Mouse (Mus musculus) embryonic facial prominence, embryonic 13.5 days (tissue): ENCODE results near the gene Arhgef19. TPM values are rescaled to one million over a fixed set of nuclear protein-coding genes. Genes with fewer than 3 reads are reported as not detected.

Experiments
- ATAC-seq: fragments of 200-750 bp; cut with Nextera tagmentation; 2 replicates; pipeline ENCODE4 v1.8.0; 2017; ENCODE audit warnings: low read depth; ENCODE audit not compliant: insufficient number of reproducible peaks, insufficient read depth, low FRiP score, low TSS enrichment
- H3K27ac ChIP-seq: fragments of 300-500 bp; sonication (generic); 2 replicates; pipeline ENCODE4 v1.5.1; 2015; ENCODE audit warnings: moderate library complexity, mild to moderate bottlenecking, inconsistent platforms
- H3K27me3 ChIP-seq: fragments of 300-500 bp; sonication (generic); 2 replicates; pipeline ENCODE4 v1.6.1; 2015; ENCODE audit warnings: mild to moderate bottlenecking, inconsistent platforms
- H3K36me3 ChIP-seq: fragments of 300-500 bp; sonication (generic); 2 replicates; pipeline ENCODE4 v1.6.1; 2015; ENCODE audit warnings: mild to moderate bottlenecking, inconsistent platforms
- H3K4me1 ChIP-seq: fragments of 300-500 bp; sonication (generic); 2 replicates; pipeline ENCODE4 v1.6.1; 2015; ENCODE audit warnings: inconsistent platforms
- H3K4me2 ChIP-seq: fragments of 300-500 bp; sonication (generic); 2 replicates; pipeline ENCODE4 v1.6.1; 2015; ENCODE audit warnings: moderate library complexity, mild to moderate bottlenecking, inconsistent platforms
- H3K4me3 ChIP-seq: fragments of 300-500 bp; sonication (generic); 2 replicates; pipeline ENCODE4 v1.5.1; 2015; ENCODE audit warnings: mild to moderate bottlenecking, inconsistent platforms
- H3K9ac ChIP-seq: fragments of 300-500 bp; sonication (generic); 2 replicates; pipeline ENCODE4 v1.6.1; 2015; ENCODE audit warnings: mild to moderate bottlenecking, inconsistent platforms
- H3K9me3 ChIP-seq: fragments of 300-500 bp; sonication (generic); 2 replicates; pipeline ENCODE4 v1.6.1; 2016; ENCODE audit warnings: inconsistent platforms
- WGBS: fragments of 180-500 bp; shearing (Covaris S2); methylation state at CpG from one replicate; pipeline ENCODE4 v1.1.7; 2015; ENCODE audit warnings: mixed read lengths; 5-methylcytosine and 5-hydroxymethylcytosine counted together
- polyA plus RNA-seq: library from polyadenylated mRNA; unstranded; fragments of >200 nt; fragmentation: Nextera tagmentation; extraction: Ambion mirVana; gene quantifications from 2 replicates; pipeline ENCODE4 v1.2.1, GENCODE M21; 2015

Gene Arhgef19
- polyA plus RNA-seq, 1 experiment from 2014 or later, result 18.9 TPM

- H3K27ac ChIP-seq, result peak overlapping the region; percentile 66
Observed at GRCm38 (mm10) chr4:141212892-141213291, 26.4 kb upstream of the Arhgef19 start.

GRCm38 (mm10) chr4:141213342-141213741 is 26.0 kb upstream of the Arhgef19 start:
- H3K9ac ChIP-seq, result 0 out of 2 replicates have a peak overlapping the region, but pooled peaks have one; percentile 46
- H3K36me3 ChIP-seq, result 0 out of 2 replicates have a peak, but pooled peaks cover 4% of the 10 kb centered on the region
- H3K27me3 ChIP-seq, result no peaks in the 10 kb centered on the region
- peaks cover 19% of the 10 kb centered on the region for H3K4me1 ChIP-seq
- WGBS, result 48% methylated on average over 2 of the region's 2 CpGs
- H3K4me3 ChIP-seq, result peak overlapping the region; percentile 61
- ATAC-seq, result no peak
- H3K9me3 ChIP-seq, result no peaks in the 10 kb centered on the region
- peak overlapping the region; percentile 66 for H3K27ac ChIP-seq
- H3K4me2 ChIP-seq, result peak overlapping the region; percentile 90

More at GRCm38 (mm10) chr4:141212892-141213291, 26.4 kb upstream of the Arhgef19 start:
- Histone ChIP-seq H3K27me3 (no peaks in the 10 kb centered on the region), H3K4me1 (peaks cover 19% of the 10 kb centered on the region), H3K4me2 (peak overlapping the region; percentile 90; the same call in 1 of the 2 replicates), H3K9me3 (no peaks in the 10 kb centered on the region), H3K4me3 (peak overlapping the region; percentile 61; the same call in 1 of the 2 replicates), H3K36me3 (no peaks in the 10 kb centered on the region), H3K9ac (0 out of 2 replicates have a peak overlapping the region, but pooled peaks have one; percentile 46)
- WGBS, result 83% methylated on average over 9 of the region's 9 CpGs
- no peak for ATAC-seq

GRCm38 (mm10) chr4:141213770-141214336 is 25.4 kb upstream of the Arhgef19 start, which contains the start of gene Rsg1:
Gene Rsg1 (plus strand): TSS chr4:141213956.
- Histone ChIP-seq H3K4me2 (peak within 1 kb of the TSS; percentile 90), H3K9ac (peak within 1 kb of the TSS; percentile 75), H3K9me3 (no peaks in the 10 kb centered on the region), H3K27me3 (no peaks in the 10 kb centered on the region), H3K4me1 (peaks cover 19% of the 10 kb centered on the region), H3K36me3 (peaks cover 6% of the 10 kb centered on the region; the same call in 1 of the 2 replicates), H3K4me3 (peak within 1 kb of the TSS; percentile 61), H3K27ac (peak within 1 kb of the TSS; percentile 66)
- WGBS, result under 1% methylated on average over 24 of the region's 24 CpGs
- peak; percentile 43; the same call in 1 of the 2 replicates for ATAC-seq

- no peaks in the 10 kb centered on the region for H3K9me3 ChIP-seq
- peak overlapping the region; percentile 66 for H3K27ac ChIP-seq
- H3K4me2 ChIP-seq, result peak overlapping the region; percentile 90
- H3K4me1 ChIP-seq, result peaks cover 19% of the 10 kb centered on the region
- peaks cover 6% of the 10 kb centered on the region; the same call in 1 of the 2 replicates for H3K36me3 ChIP-seq
- 2% methylated on average over 16 of the region's 16 CpGs for WGBS
- no peaks in the 10 kb centered on the region for H3K27me3 ChIP-seq
- ATAC-seq, result no peak; the same call in 1 of the 2 replicates
- H3K9ac ChIP-seq, result peak overlapping the region; percentile 75
- H3K4me3 ChIP-seq, result peak overlapping the region; percentile 61
Observed at GRCm38 (mm10) chr4:141214337-141214851, 24.9 kb upstream of the Arhgef19 start.

GRCm38 (mm10) chr4:141219583-141220213 is 19.6 kb upstream of the Arhgef19 start:
- no peak for ATAC-seq

GRCm38 (mm10) chr4:141221848-141222247 is 17.5 kb upstream of the Arhgef19 start:
- no peak overlapping the region for H3K4me2 ChIP-seq
- no peaks in the 10 kb centered on the region for H3K27me3 ChIP-seq
- H3K27ac ChIP-seq, result no peak overlapping the region
- 80% methylated on average over 2 of the region's 2 CpGs for WGBS
- H3K9me3 ChIP-seq, result no peaks in the 10 kb centered on the region
- ATAC-seq, result no peak
- H3K9ac ChIP-seq, result no peak overlapping the region
- H3K4me3 ChIP-seq, result no peak overlapping the region
- peaks cover 21% of the 10 kb centered on the region for H3K36me3 ChIP-seq
- no peaks in the 10 kb centered on the region for H3K4me1 ChIP-seq

More at GRCm38 (mm10) chr4:141219583-141220213, 19.6 kb upstream of the Arhgef19 start:
- Histone ChIP-seq H3K36me3 (peaks cover 21% of the 10 kb centered on the region), H3K9ac (no peak overlapping the region), H3K4me2 (no peak overlapping the region), H3K9me3 (no peaks in the 10 kb centered on the region), H3K4me3 (no peak overlapping the region), H3K27ac (no peak overlapping the region), H3K4me1 (peaks cover 3% of the 10 kb centered on the region), H3K27me3 (no peaks in the 10 kb centered on the region)
- 90% methylated on average over 20 of the region's 20 CpGs for WGBS

- no peak overlapping the region for H3K27ac ChIP-seq
- H3K9ac ChIP-seq, result no peak overlapping the region
- no peaks in the 10 kb centered on the region for H3K27me3 ChIP-seq
- no peaks in the 10 kb centered on the region for H3K9me3 ChIP-seq
- no peak overlapping the region for H3K4me2 ChIP-seq
- peaks cover 21% of the 10 kb centered on the region for H3K36me3 ChIP-seq
- 86% methylated on average over 5 of the region's 5 CpGs for WGBS
- H3K4me3 ChIP-seq, result no peak overlapping the region
- no peak for ATAC-seq
- no peaks in the 10 kb centered on the region for H3K4me1 ChIP-seq
Observed at GRCm38 (mm10) chr4:141222752-141223151, 16.5 kb upstream of the Arhgef19 start.

- Histone ChIP-seq H3K36me3 (no peaks in the 10 kb centered on the region), H3K9ac (no peak overlapping the region), H3K4me2 (no peak overlapping the region), H3K4me1 (no peaks in the 10 kb centered on the region), H3K9me3 (no peaks in the 10 kb centered on the region), H3K27ac (no peak overlapping the region), H3K27me3 (no peaks in the 10 kb centered on the region), H3K4me3 (no peak overlapping the region)
- 81% methylated on average over 7 of the region's 7 CpGs for WGBS
- ATAC-seq, result no peak
Observed at GRCm38 (mm10) chr4:141228687-141229086, 10.6 kb upstream of the Arhgef19 start.

GRCm38 (mm10) chr4:141233196-141233595 is 6.1 kb upstream of the Arhgef19 start:
- peaks cover 14% of the 10 kb centered on the region for H3K27me3 ChIP-seq
- no peak overlapping the region for H3K27ac ChIP-seq
- no peak overlapping the region for H3K4me3 ChIP-seq
- H3K9ac ChIP-seq, result no peak overlapping the region
- H3K36me3 ChIP-seq, result no peaks in the 10 kb centered on the region
- 0 out of 2 replicates have a peak, but pooled peaks cover 3% of the 10 kb centered on the region for H3K4me1 ChIP-seq
- ATAC-seq, result no peak
- 91% methylated on average over 4 of the region's 4 CpGs for WGBS
- no peaks in the 10 kb centered on the region for H3K9me3 ChIP-seq
- no peak overlapping the region for H3K4me2 ChIP-seq

- H3K4me2 ChIP-seq, result no peak overlapping the region
- ATAC-seq, result no peak
- no peak overlapping the region for H3K27ac ChIP-seq
- H3K4me3 ChIP-seq, result no peak overlapping the region
- no peaks in the 10 kb centered on the region for H3K9me3 ChIP-seq
- no peaks in the 10 kb centered on the region for H3K36me3 ChIP-seq
- WGBS, result 73% methylated on average over 6 of the region's 6 CpGs
- peaks cover 38% of the 10 kb centered on the region for H3K27me3 ChIP-seq
- H3K4me1 ChIP-seq, result peaks cover 25% of the 10 kb centered on the region
- no peak overlapping the region for H3K9ac ChIP-seq
Observed at GRCm38 (mm10) chr4:141235537-141236111, 3.7 kb upstream of the Arhgef19 start.

- ATAC-seq, result no peak
- peaks cover 50% of the 10 kb centered on the region for H3K27me3 ChIP-seq
- no peak overlapping the region for H3K9ac ChIP-seq
- 67% methylated on average over 3 of the region's 3 CpGs for WGBS
- no peak overlapping the region for H3K4me2 ChIP-seq
- no peaks in the 10 kb centered on the region for H3K36me3 ChIP-seq
- no peak overlapping the region for H3K27ac ChIP-seq
- H3K4me1 ChIP-seq, result peaks cover 37% of the 10 kb centered on the region
- no peaks in the 10 kb centered on the region for H3K9me3 ChIP-seq
- H3K4me3 ChIP-seq, result no peak overlapping the region
Observed at GRCm38 (mm10) chr4:141236856-141237255, 2.4 kb upstream of the Arhgef19 start.
